Mouse (Mus musculus): ENCODE measurements around the gene Primpol.
"Not testable (repeated sequence)": the region's sequence is repeated elsewhere in the genome, so short reads cannot be mapped to it uniquely, and the experiment has no call there.

The Primpol gene

DNA sequence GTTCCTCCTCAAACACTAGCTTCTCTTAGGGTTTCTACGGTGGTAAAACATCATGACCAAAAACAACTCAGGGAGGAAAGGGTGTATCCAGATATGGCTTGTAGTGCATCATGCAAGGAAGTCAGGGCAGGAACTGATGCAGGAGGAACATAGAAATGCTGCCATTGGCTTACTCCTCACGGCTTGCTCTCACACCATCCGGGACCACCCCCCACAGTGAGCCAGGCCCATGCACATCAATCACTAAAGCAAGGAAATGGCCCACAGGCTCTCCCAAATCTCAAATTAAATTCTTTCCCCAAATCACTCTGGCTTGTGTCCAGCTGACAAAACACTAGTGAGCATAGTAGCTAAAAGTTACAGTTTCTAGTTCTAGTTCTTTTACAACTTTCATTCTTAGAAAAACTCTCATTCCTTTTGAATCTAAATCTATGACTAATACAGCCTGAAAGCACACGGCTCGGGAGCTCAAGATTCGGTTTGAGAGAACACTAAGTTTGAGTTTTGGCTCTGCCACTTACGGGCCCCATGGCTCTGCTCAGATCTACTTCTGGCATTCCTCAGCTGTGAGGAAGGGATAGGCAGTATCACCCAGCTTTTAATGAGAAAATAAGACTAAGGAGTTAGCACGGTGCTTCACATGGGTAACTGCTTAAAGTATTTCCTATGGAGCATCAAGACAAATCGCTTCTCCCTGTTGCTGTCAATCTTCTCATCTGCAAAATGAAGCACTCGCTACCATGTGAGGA is 15.9 kb downstream of the Primpol start:
- DNase-seq: no peak

DNA sequence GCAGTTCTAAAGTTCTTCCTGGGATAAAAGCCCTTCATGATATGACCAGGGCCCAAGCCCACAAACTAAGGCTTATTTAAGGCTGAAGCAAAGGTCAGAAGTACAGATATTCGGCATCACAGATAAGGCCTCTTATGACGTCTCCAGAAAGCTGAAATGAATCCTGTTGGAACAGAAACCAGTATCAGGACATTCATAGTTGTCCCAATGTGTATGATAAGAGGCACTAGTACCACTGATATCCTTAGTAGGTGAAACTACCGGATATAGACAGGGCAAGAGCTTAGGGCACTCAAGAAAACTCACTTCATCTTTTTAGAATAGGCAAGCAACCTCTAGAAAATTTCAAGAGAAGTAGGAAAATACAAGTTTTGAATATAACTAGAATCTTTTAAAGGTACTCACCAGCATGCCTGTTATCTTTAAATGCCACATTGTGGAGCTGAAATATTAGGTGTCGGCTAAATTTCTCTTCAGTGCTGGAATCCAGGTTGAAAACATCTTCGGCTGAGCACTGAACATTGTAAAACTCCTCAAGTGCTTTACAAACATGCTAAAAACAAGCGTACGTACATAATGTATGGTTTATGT is 17.6 kb downstream of the Primpol start:
- DNase-seq: no peak

DNA sequence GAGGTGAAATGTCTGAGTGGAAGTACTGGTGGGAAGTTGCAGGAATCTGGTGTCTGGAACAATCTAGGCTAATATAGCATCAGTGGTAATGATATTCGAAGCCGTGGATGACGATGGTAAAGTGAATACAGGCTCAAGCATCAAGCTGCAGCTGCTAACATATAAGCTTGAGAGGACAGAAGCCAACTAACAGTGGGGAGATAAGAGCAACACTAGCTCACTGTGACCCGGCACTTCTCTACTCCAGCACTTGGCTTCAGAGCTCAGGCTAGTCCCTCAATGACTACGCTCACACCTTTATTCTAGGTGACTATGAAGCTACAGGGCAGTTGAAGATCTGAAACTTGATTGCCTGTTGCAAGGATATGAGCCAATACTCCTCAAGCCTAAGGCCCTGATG is 18.3 kb downstream of the Primpol start:
- DNase-seq: no peak

DNA sequence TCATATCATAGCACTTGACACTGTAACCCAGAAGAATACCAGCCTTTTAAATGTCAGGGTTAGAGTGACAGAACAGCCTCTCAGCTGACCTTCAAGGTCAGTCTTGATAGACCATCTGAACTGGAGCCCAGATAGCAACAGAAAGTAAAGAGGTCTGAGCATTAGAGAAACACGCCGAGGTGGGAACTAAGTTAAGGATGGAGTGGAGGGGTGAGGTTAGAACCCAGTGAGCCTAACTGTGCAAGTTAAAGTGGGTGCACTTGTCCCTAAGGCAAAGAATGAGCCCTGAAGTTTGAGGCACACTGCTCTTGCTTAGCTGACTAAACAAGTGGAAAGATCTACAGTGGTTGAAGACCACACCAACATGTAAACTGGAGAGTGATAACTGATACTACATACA is 18.9 kb downstream of the Primpol start:
- DNase-seq: no peak

DNA sequence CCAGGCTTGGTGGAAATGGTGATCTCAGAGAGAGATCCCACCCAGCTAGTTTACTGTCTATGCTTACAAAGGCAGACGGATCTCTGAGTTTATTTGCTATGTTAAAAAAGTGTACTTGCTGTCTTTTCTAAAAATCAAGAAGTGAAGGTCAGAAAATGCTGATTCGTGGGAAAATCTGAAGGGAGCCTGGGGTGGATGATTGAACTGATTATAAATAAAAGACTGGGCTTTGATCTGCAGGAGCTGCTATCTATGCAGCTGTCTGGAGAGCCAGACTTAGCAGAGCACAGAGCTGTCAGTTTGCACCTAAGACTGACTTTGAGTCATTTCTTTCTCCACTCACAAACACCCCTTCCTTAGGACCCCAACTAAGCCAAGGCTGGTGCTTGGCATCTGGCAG is 19.6 kb downstream of the Primpol start:
- DNase-seq: no peak

DNA sequence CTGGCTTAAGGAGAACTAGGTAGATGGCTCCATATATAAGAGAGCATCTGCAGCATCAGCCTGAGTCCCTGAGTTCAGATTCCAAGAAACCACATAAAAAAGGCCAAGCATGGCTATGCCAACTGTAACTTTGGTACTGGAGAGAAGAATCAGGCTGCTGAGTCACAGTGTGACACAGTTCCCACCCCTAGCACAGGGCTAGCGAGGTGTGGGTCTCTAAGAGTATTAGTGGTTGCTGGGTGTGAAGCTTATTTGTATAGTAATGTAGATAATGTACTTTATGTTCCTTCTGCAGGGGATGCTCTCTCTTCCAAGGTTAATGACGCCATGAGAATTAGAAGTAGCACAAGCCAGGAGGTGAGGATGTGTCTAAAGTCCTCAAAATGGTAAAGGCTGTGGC is 20.5 kb downstream of the Primpol start:
- DNase-seq: no peak

DNA sequence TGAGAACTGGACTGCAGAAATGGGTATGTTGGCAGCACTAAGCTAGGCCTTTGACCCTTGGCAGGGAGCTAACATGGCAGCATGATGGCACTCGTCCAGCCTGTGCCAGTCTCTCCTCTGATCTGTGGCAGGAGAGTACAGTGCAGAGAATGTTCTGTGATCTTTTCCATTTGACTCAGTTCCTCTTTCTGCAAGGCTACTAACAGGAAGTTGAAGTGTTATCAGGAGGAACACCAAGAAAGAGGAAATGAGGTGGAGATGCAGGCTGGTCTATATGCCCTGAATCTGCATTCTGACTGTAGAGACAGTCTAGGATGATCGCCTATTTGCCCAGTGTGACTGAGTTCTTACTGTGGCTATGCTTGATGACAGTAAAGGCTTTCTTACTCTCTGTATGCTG is 21.4 kb downstream of the Primpol start:
- DNase-seq: no peak

DNA sequence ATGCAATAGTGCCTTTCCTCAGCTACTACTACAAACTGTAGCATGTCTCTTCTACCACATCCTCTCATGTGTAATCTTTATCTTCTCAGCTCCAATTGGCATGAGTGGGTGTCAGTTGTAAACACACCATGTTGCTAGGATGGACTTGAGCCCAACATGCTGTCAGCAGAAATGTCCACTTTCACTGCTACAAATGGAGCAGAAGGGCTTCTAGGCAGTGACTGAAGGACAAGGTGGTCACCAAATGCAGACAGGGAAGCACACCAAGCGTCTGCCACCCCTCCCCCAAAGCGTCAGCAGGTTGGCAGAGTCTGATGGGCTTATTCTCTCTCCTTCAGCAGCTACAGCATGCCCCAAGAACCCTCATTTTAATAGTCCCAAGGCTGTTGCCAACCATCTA is 23.2 kb downstream of the Primpol start:
- no peak for DNase-seq

DNA sequence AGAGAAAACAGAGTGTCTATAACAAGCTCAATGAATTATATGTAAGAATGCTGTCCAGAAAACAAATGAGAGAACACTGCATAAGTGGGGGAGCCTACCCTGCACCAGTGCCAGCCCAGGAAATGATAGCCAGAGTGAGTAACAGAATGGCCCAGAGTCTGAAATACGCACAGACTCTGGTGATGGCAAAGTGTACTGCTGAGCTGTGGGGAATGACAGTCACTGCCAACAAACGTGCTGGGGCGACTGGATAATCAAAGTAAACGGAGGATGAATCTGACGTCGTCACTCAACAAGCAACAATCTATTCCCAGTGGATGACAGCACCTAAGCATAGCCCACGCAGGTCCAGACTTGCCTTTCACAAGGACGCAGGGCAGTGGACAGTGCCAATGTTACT is 23.9 kb downstream of the Primpol start:
- no peak for DNase-seq

DNA sequence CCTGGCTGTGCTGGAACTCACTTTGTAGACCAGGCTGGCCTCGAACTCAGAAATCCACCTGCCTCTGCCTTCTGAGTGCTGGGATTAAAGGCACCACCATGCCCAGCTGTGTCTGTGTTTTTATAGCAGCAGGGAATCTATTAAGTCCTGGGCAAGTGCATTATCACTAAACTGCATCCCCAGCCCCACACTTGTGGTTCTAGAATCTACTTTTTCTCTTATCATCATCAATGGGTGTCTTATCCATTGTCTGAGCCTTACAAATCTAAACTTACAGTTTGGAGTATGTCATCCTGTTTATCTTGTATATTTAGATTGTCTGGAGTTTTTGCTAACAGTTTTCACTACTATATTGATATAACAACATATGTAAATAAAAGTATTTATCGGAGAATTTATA is 28.3 kb downstream of the Primpol start:
- DNase-seq: no peak

DNA sequence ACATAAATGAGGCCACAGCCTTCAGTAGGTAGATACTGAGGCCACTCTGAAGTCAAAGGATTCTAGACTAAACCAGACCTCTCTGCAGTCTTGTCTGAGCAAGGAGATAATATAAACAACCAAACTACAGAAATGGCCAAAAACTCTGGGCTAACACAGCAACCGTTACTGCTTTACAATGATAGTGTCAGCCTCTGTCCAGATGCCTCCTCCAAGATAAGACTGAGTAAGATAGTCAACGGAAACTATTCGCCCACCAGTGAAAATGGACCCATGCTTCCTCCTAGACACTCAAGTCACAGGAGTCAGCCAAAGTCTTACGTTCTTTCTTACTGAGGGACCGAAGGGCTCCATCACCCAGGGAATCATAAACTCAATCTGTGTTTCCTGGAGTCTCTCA is 29.1 kb downstream of the Primpol start:
- no peak for DNase-seq

DNA sequence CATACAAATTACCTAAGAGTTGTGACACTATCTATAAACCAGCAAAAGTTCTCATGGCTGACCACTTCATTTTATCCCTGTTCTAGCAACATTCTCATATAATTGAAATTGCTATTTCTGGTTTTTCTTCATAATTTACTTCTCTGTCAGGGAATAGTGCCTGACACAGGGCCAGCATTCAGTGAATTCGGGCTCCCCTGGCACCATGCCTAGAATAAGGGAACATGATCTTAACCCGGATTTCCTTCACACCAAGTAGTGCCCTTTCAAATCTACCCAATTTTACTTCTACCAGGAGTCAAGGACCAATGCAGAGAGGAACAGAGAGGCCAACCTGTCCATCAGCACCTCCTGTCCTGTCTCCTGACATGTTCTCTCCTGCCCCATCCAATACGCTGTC is 31.4 kb downstream of the Primpol start:
- DNase-seq: no peak

DNA sequence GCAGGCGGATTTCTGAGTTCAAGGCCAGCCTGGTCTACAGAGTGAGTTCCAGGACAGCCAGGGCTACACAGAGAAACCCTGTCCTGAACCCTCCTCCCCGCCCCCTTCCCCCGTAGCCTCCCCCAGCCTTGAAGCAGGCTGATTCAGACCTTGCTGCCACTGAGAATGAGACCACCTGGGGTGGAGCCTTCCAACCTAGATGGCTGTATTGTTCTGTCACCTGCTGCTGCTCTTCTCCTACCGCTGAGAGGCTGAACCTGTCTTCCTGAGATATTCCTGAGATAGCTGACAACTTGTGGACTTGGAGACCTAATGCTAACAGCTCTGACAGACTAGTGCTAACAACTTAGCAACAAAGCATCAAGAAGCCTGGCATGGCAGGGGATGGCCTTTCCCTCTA is 32.7 kb downstream of the Primpol start:
- DNase-seq: not testable (repeated sequence)

DNA sequence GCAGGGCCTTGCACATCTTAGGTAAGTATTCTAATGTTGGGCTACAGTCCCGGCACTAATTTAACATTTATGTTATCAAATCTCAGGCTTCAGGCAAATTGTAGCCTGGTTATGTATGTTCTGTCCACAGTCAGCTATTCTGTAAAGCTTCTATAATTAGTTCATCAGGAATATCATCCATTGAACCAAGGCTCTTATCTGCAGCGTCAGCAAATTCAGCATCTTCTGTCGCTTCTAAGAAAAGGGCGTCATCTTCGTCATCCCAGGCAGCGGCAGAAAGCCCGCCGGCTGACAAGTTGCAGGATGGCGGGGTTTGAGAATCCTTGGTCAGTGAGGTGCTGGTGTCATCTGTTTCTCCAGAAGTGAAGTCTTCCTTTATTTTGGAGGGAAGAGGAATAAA is 38.2 kb downstream of the Primpol start:
- no peak for DNase-seq

DNA sequence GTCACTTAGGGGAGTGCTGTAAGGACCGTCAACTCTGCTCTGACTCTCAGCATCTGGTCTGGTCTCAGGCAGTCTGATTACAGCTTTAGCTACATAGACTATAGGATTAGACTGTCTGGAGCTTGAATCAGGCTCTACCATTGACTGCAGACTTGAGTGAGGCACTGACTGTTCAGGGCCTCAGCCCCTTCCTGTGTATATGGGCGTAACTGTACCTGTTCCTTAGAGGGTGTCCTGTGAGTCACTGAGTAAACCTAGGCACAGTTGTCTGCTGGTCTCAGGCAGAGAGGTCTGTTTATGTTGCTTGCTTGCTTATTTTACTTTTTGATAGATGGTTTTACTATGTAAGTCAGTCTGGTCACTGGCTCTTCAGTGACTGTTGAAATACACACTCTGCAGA is 43.0 kb downstream of the Primpol start:
- DNase-seq: no peak

DNA sequence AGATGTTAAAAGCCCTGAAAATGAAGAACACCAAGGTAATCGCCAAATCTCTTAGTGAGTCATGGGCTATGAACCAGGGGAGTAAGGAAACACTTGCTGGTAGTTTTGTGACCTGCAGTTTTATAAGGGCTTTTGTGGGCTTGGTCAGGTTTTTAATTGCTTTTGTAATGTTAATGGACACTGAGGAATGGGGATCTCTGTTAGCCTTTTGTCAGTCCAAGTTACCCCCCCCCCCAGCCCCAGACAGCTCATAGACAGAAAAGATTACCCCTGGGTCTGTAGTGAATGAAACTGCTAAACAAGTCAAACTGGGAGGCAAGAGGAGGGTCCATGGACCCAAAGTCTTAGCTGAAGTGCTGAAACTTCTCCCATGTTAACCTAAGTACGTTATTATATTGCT is 43.6 kb downstream of the Primpol start:
- no peak for DNase-seq

DNA sequence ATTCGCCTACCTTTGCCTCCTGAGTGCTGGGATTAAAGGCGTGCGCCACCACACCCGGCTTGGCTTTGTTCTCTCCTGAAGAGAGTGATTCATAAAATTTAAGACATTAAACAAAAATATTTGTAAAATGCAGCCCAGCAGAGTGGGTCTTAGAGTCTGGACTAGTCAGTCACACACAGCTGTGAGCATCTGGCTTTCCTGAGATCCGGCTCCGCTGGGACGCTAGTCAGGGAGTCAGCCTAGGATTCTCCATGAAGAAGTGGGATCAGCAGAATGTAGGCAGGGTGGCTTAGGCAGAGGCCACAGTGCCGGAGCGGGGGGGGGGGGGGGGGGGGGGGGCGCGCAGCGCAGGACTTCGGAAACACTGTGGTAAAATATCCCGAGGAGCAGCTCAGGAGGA is 46.3 kb downstream of the Primpol start:
- no peak for DNase-seq

DNA sequence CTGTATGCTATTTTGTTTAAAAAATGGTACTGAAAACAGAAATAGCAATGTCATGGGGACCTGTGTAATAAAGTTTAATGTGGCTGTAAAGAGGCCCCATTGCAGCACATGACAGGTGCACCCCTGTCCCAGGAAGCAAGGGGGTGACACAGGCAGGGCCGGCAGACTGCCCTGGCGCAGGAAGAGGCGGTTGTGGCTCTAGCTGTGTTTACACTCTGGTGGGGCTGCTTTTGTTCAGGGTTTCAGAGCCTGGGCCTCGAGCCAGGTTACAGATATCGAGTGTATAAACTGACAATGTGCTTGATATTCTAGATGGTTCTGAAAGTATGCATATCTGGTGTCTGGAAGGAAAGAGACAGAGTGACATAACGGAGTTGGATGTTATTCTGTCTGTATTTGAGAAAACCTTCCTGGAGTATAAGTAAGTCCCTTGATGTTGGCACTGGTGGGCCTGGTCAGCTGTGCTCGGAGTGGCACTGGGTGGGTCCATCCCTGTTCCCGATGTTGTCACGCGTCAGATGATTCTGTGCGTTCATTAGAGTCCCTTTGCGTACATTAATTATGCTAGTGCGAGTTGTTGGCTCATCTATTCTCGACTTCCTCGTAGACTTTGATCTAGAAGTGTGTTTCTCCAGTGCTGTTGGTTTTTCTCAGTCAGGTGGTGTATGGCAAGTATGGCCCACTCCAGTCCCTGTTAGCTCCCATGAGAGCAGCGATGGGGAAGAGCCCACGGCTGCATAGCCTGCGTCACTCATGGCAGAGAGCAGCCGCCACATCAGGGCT is 47.2 kb downstream of the Primpol start:
- DNase-seq: peak; percentile 33

DNA sequence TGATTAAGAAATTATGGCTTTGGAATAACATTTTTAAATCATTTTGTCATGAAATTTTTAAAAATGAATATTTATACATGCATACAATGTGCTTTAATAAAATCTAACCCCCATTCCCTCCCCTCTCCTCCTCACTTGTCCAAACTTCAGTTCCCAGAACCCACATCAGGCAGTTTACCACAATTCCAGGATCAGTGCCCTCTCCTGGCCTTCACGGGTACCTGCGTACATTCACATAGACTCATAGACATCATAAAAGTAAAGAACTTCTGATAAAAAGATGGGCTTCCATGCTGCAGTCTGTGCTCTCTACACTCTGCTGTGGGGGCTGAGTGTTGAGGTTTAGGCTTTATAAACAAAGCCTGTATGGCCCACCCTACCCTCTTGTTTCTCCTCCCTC is 48.1 kb downstream of the Primpol start:
- no peak for DNase-seq

DNA sequence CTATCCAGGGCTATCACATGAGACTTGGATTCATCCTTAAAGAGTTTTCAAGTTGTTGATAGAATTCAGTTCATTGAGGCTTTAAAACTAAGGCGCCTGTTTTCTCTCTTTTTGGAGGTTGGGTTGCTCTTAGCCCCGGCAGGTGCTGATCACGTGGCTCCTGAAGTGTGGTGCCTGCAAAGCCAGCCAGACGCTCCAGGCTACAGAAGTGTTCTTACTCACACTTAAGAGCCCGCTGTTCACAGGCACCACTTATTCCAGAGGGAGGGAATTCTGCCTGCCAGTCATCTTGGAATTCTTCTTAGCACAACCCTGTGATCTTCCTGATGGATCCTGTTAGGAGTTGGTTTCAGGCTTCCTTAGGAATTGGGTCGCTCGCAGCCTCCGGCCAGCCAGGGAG is 49.1 kb downstream of the Primpol start:
- no peak for DNase-seq

DNA sequence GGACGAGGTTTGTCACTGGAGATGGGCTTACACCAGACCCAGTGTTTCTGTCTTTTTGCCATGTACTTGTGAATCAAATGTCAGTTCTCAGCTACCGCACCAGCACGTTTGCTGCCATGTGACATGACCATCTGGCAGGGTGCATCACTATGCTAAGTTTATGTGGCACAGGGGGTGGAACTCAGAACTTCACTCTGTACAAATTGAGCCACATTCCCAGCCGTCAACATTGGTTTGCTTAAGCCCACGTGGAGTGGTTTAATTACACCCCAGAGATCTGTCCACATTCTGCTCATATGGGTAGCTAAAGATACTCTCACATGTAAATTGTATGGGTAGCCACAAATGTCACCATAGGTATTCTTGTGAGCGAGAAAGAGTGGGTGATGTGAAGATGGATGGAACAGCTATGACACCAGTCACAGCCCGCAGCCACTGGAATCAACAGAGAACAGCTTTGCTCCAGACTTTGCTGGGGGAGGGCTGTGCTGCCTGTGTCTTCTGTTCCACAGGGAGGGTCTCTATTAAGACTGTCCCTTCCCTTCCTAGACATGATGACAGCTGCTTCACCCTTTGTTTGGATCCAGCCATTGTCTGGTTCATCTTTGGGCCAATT is 50.0 kb downstream of the Primpol start:
- no peak for DNase-seq

DNA sequence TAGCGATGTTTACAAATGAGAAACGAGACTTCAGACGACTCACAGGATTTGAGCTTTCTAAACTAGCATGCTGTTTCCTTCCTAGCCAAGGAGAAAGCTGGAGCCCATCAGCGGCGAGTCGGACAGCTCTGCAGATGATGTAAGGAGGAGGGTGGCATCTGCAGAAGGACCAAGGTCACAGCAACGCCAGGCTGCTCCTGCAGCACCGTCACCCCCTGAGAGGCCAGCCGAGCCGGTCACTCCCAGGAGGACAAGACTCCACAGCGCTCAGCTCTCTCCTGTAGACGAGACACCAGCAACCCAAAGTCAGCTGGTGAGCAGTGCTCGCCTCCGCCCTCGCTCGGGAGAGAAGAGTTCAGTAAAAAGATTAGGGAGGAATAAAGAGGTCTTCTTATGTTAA is 54.7 kb downstream of the Primpol start:
- DNase-seq: no peak

DNA sequence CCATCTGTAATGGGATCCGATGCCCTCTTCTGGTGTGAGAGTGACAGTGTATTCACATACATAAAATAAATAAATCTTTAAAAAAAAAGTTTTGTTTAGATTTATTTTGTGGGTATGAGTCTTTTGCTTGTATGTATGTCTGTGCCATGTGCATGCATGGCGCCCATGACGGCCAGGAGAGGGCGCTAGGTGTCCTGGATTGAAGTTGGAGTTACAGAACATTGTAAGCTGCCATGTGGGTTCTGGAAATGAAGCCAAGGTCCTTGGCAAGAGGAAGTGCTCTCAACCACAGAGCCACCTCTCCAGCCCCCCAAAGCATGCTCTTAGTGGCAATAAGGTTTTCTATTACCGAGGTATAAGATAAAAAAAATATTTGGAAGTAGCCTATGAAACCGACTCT is 57.6 kb downstream of the Primpol start:
- DNase-seq: peak; percentile 35

DNA sequence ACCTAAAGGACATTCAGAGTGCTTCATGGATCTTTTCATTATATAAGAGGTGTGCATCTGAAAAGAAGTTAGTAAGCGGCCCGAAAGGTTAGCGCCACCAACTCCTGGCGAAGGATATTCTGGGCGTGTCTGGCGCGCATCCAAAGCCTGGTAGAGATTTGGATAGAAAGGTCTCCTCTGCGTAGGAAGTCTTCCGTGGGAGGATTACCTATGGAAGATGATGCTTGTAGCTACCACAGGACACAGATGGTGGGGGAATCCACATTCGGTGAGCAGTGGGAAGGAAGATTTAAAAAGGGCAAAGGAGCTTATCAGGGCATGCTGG is 64.6 kb downstream of the Primpol start:
- no peak for DNase-seq

All from thymus, postnatal 14 days (tissue).